Mouse (Mus musculus) heart, postnatal 10 days (tissue): ENCODE measurements at regions not wholly inside any gene's neighbourhood (a gene's known extent, or its start where the extent isn't known, plus 50 kb on each side); places are given as distances from the start of the nearest gene placed in this dataset.
A peak's percentile ranks its signal among the peaks of the same experiment; 100 is the strongest.

Experiments used
- DNase-seq, 2 experiments: peaks; one replicate each; pipeline ENCODE4 v3.0.0; 2021
- intact Hi-C: fragments of 180-260 bp; cut with DNase I; formaldehyde crosslinking; loops from one replicate; pipeline ENCODE4 v1.15.1; 2025

GRCm38 (mm10) chr15:61189481-61189880 lies 266.7 kb upstream of the A1bg start:
- DNase-seq: peak; percentile 5 to 17
- intact Hi-C loops: no loop called here

GRCm38 (mm10) chr15:61184597-61184963 lies 261.8 kb upstream of the A1bg start:
- no peak for DNase-seq
- intact Hi-C loops: no loop called here

- DNase-seq: no peak
- intact Hi-C loops: no loop called here
These were observed 261.2 kb upstream of the A1bg start for GRCm38 (mm10) chr15:61183751-61184596.

- intact Hi-C loops: no loop called here
- no peak for DNase-seq
These were observed 260.5 kb upstream of the A1bg start for GRCm38 (mm10) chr15:61183291-61183690.

- intact Hi-C loops: no loop called here
- DNase-seq: no peak
These were observed 246.1 kb upstream of the A1bg start for GRCm38 (mm10) chr15:61168842-61169416.

- no peak for DNase-seq
- intact Hi-C loops: no loop called here
These were observed 242.2 kb upstream of the A1bg start for GRCm38 (mm10) chr15:61165050-61165449.

GRCm38 (mm10) chr15:61161397-61161796 lies 238.6 kb upstream of the A1bg start:
- intact Hi-C loops: no loop called here
- DNase-seq: peak; percentile 18 to 24

GRCm38 (mm10) chr15:61160666-61161065 lies 237.9 kb upstream of the A1bg start:
- DNase-seq: no peak
- intact Hi-C loops: no loop called here

GRCm38 (mm10) chr15:61159552-61159951 lies 236.7 kb upstream of the A1bg start:
- DNase-seq: no peak
- intact Hi-C loops: loop anchor here (10.0 kb wide), 2 partner anchors 375 to 605 kb away; no protein-coding TSS in a partner anchor

- intact Hi-C loops: loop anchor here (10.0 kb wide), 2 partner anchors 377 to 607 kb away; no protein-coding TSS in a partner anchor
- DNase-seq: peak; percentile 35
These were observed 235.3 kb upstream of the A1bg start for GRCm38 (mm10) chr15:61158041-61158545.

- DNase-seq: peak; percentile 92 to 97
- intact Hi-C loops: loop anchor here (2.0 to 10.0 kb wide), 5 partner anchors 55 to 825 kb away; no protein-coding TSS in a partner anchor
These were observed 234.7 kb upstream of the A1bg start for GRCm38 (mm10) chr15:61157543-61157942.

- intact Hi-C loops: loop anchor here (10.0 kb wide), 2 partner anchors 379 to 609 kb away; no protein-coding TSS in a partner anchor
These were observed 232.7 kb upstream of the A1bg start for GRCm38 (mm10) chr15:61155530-61155929.

GRCm38 (mm10) chr15:61154166-61154565 lies 231.4 kb upstream of the A1bg start:
- intact Hi-C loops: loop anchor here (10.0 kb wide), 2 partner anchors 381 to 611 kb away; no protein-coding TSS in a partner anchor

More at GRCm38 (mm10) chr15:61155530-61155929, 232.7 kb upstream of the A1bg start:
- no peak for DNase-seq

GRCm38 (mm10) chr15:61142851-61143250 lies 220.0 kb upstream of the A1bg start:
- no peak for DNase-seq
- intact Hi-C loops: no loop called here

More at GRCm38 (mm10) chr15:61154166-61154565, 231.4 kb upstream of the A1bg start:
- no peak for DNase-seq

GRCm38 (mm10) chr15:61139151-61139550 lies 216.3 kb upstream of the A1bg start:
- DNase-seq: no peak
- intact Hi-C loops: no loop called here

GRCm38 (mm10) chr15:61136781-61137180 lies 214.0 kb upstream of the A1bg start:
- DNase-seq: no peak
- intact Hi-C loops: no loop called here

- no peak for DNase-seq
- intact Hi-C loops: no loop called here
These were observed 210.5 kb upstream of the A1bg start for GRCm38 (mm10) chr15:61133316-61133715.

GRCm38 (mm10) chr15:61127971-61128370 lies 205.2 kb upstream of the A1bg start:
- DNase-seq: no peak
- intact Hi-C loops: no loop called here

- intact Hi-C loops: no loop called here
- DNase-seq: no peak
These were observed 204.3 kb upstream of the A1bg start for GRCm38 (mm10) chr15:61127130-61127529.

- no peak for DNase-seq
- intact Hi-C loops: no loop called here
These were observed 194.1 kb upstream of the A1bg start for GRCm38 (mm10) chr15:61116912-61117311.

- DNase-seq: peak; percentile 48 to 54
- intact Hi-C loops: no loop called here
These were observed 186.8 kb upstream of the A1bg start for GRCm38 (mm10) chr15:61109429-61110128.
